Mouse (Mus musculus) limb, embryonic 11.5 days (tissue): Measurements from ENCODE around the gene Miga2. TPM values are rescaled to one million over a fixed set of nuclear protein-coding genes. Genes with fewer than 3 reads are reported as not detected.

Source experiments
- ATAC-seq: fragments of 200-750 bp; cut with Nextera tagmentation; 2 replicates; pipeline ENCODE4 v1.8.0; 2017; ENCODE audit warnings: low read depth; ENCODE audit not compliant: insufficient number of reproducible peaks, low FRiP score, low TSS enrichment
- DNase-seq: peaks from one replicate; pipeline ENCODE4 v3.0.0-alpha.2; 2015; ENCODE audit warnings: low spot score
- H3K27ac ChIP-seq: fragments of 300-500 bp; sonication (generic); replicated peaks from 2 replicates; pipeline ENCODE4 v1.5.1; 2014; ENCODE audit warnings: low read depth, mild to moderate bottlenecking, low read length
- H3K27me3 ChIP-seq: fragments of 300-500 bp; sonication (generic); 2 replicates; pipeline ENCODE4 v1.6.1; 2014; ENCODE audit warnings: mild to moderate bottlenecking, low read length, mixed read lengths; ENCODE audit not compliant: control insufficient read depth, insufficient read depth
- H3K36me3 ChIP-seq: fragments of 300-500 bp; sonication (generic); 2 replicates; pipeline ENCODE4 v1.6.1; 2014; ENCODE audit warnings: mild to moderate bottlenecking, low read length, moderate library complexity, mixed read lengths; ENCODE audit not compliant: control insufficient read depth, insufficient read depth
- H3K4me1 ChIP-seq: fragments of 300-500 bp; sonication (generic); 2 replicates; pipeline ENCODE4 v1.6.1; 2014; ENCODE audit warnings: low read length, mixed read lengths; ENCODE audit not compliant: control insufficient read depth, insufficient read depth
- H3K4me2 ChIP-seq: fragments of 300-500 bp; sonication (generic); 2 replicates; pipeline ENCODE4 v1.6.1; 2014; ENCODE audit warnings: low read depth, mild to moderate bottlenecking, moderate library complexity; ENCODE audit not compliant: severe bottlenecking
- H3K4me3 ChIP-seq: fragments of 300-500 bp; sonication (generic); 2 replicates; pipeline ENCODE4 v1.5.1; 2014; ENCODE audit warnings: low read depth, low read length
- H3K9ac ChIP-seq: fragments of 300-500 bp; sonication (generic); 2 replicates; pipeline ENCODE4 v1.6.1; 2014; ENCODE audit warnings: mild to moderate bottlenecking, low read length
- H3K9me3 ChIP-seq: fragments of 300-500 bp; sonication (generic); 2 replicates; pipeline ENCODE4 v1.6.1; 2016; ENCODE audit warnings: low read length; ENCODE audit not compliant: control insufficient read depth
- WGBS: fragments of 180-500 bp; shearing (Covaris S2); extraction: QIAGEN DNeasy Blood & Tissue Kit; methylation state at CpG from one replicate; pipeline ENCODE4 v1.1.7; 2014; 5-methylcytosine and 5-hydroxymethylcytosine counted together
- polyA plus RNA-seq: library from polyadenylated mRNA; unstranded; fragments of >200 nt; fragmentation: Nextera tagmentation; extraction: Ambion mirVana; gene quantifications from 2 replicates; pipeline ENCODE4 v1.2.1, GENCODE M21; 2014

Miga2 gene
- polyA plus RNA-seq, 1 experiment from 2014 or later = 20.1 TPM

GRCm38 (mm10) chr2:30407221-30407620, 43.2 kb downstream of the Miga2 start:
- WGBS = 92% methylated on average over 2 of the region's 2 CpGs

GRCm38 (mm10) chr2:30407778-30408177, 43.7 kb downstream of the Miga2 start:
- H3K36me3 ChIP-seq = peaks cover 2% of the 10 kb centered on the region; the same call in 1 of the 2 replicates
- no peaks in the 10 kb centered on the region for H3K27me3 ChIP-seq
- WGBS = 94% methylated on average over 10 of the region's 10 CpGs
- H3K9me3 ChIP-seq = no peaks in the 10 kb centered on the region
- no peaks in the 10 kb centered on the region for H3K4me1 ChIP-seq
- no peak overlapping the region for H3K9ac ChIP-seq
- H3K4me3 ChIP-seq = no peak overlapping the region
- no peak overlapping the region for H3K27ac ChIP-seq
- DNase-seq (no peak), ATAC-seq (no peak)
- no peak overlapping the region for H3K4me2 ChIP-seq

More at GRCm38 (mm10) chr2:30407221-30407620, 43.2 kb downstream of the Miga2 start:
- Histone ChIP-seq H3K4me1 (no peaks in the 10 kb centered on the region), H3K27ac (no peak overlapping the region), H3K9me3 (no peaks in the 10 kb centered on the region), H3K9ac (no peak overlapping the region), H3K4me3 (no peak overlapping the region), H3K27me3 (no peaks in the 10 kb centered on the region), H3K4me2 (no peak overlapping the region), H3K36me3 (peaks cover 4% of the 10 kb centered on the region; the same call in 1 of the 2 replicates)
- DNase-seq (no peak), ATAC-seq (no peak)

GRCm38 (mm10) chr2:30408452-30409100, 44.5 kb downstream of the Miga2 start:
- ATAC-seq (no peak), DNase-seq (no peak)
- peaks cover 2% of the 10 kb centered on the region; the same call in 1 of the 2 replicates for H3K36me3 ChIP-seq
- H3K9me3 ChIP-seq = no peaks in the 10 kb centered on the region
- no peak overlapping the region for H3K4me3 ChIP-seq
- H3K27me3 ChIP-seq = no peaks in the 10 kb centered on the region
- H3K27ac ChIP-seq = no peak overlapping the region
- H3K9ac ChIP-seq = no peak overlapping the region
- no peaks in the 10 kb centered on the region for H3K4me1 ChIP-seq
- 88% methylated on average over 8 of the region's 8 CpGs for WGBS
- H3K4me2 ChIP-seq = no peak overlapping the region

- peaks cover 2% of the 10 kb centered on the region; the same call in 1 of the 2 replicates for H3K36me3 ChIP-seq
- ATAC-seq = no peak
Measured at GRCm38 (mm10) chr2:30409454-30410176, 45.6 kb downstream of the Miga2 start.

GRCm38 (mm10) chr2:30413038-30413973, 49.3 kb downstream of the Miga2 start:
- peaks cover 14% of the 10 kb centered on the region for H3K4me1 ChIP-seq
- no peak overlapping the region for H3K9ac ChIP-seq
- H3K27ac ChIP-seq = no peak overlapping the region
- 76% methylated on average over 16 of the region's 16 CpGs for WGBS
- no peak overlapping the region for H3K4me3 ChIP-seq
- H3K4me2 ChIP-seq = 0 out of 2 replicates have a peak overlapping the region, but pooled peaks have one; percentile 15
- no peaks in the 10 kb centered on the region for H3K9me3 ChIP-seq
- no peak for ATAC-seq
- DNase-seq = no peak
- no peaks in the 10 kb centered on the region; the same call in 1 of the 2 replicates for H3K36me3 ChIP-seq
- H3K27me3 ChIP-seq = no peaks in the 10 kb centered on the region

More at GRCm38 (mm10) chr2:30409454-30410176, 45.6 kb downstream of the Miga2 start:
- DNase-seq = no peak
- Histone ChIP-seq H3K27me3 (no peaks in the 10 kb centered on the region), H3K27ac (no peak overlapping the region), H3K4me2 (no peak overlapping the region), H3K9me3 (no peaks in the 10 kb centered on the region), H3K9ac (no peak overlapping the region), H3K4me1 (peaks cover 2% of the 10 kb centered on the region; the same call in 1 of the 2 replicates), H3K4me3 (no peak overlapping the region)
- WGBS = 85% methylated on average over 5 of the region's 5 CpGs

- Histone ChIP-seq H3K9me3 (no peaks in the 10 kb centered on the region), H3K9ac (no peak overlapping the region), H3K4me3 (no peak overlapping the region), H3K27ac (no peak overlapping the region), H3K27me3 (no peaks in the 10 kb centered on the region), H3K4me1 (peaks cover 22% of the 10 kb centered on the region), H3K36me3 (no peaks in the 10 kb centered on the region; the same call in 1 of the 2 replicates), H3K4me2 (0 out of 2 replicates have a peak overlapping the region, but pooled peaks have one; percentile 15)
- DNase-seq (no peak), ATAC-seq (no peak)
- 88% methylated on average over 4 of the region's 4 CpGs for WGBS
Measured at GRCm38 (mm10) chr2:30414101-30414500, 50.1 kb downstream of the Miga2 start.

GRCm38 (mm10) chr2:30414681-30415080, 50.6 kb downstream of the Miga2 start:
- 47% methylated on average over 5 of the region's 5 CpGs for WGBS

More at GRCm38 (mm10) chr2:30414681-30415080, 50.6 kb downstream of the Miga2 start:
- ATAC-seq = no peak
- no peak for DNase-seq
- Histone ChIP-seq H3K4me2 (peak overlapping the region; percentile 81), H3K9me3 (no peaks in the 10 kb centered on the region), H3K4me1 (peaks cover 25% of the 10 kb centered on the region), H3K27ac (no peak overlapping the region), H3K27me3 (no peaks in the 10 kb centered on the region), H3K4me3 (peak overlapping the region; percentile 83), H3K36me3 (no peaks in the 10 kb centered on the region), H3K9ac (peak overlapping the region; percentile 70)
